Mouse (Mus musculus): Measurements from ENCODE around the gene Ugt2b1.
"Not testable (repeated sequence)": the region's sequence is repeated elsewhere in the genome, so short reads cannot be mapped to it uniquely, and the experiment has no call there.

Ugt2b1 gene

GRCm38 (mm10) chr5:86926426-86926825 is at the start of gene Ugt2b1:
Gene Ugt2b1, minus strand, starts transcription at chr5:86926530.
- DNase-seq: no peak

- DNase-seq: not testable (repeated sequence)
These were observed 40.9 kb upstream of the Ugt2b1 start for GRCm38 (mm10) chr5:86967271-86967670.

GRCm38 (mm10) chr5:86962849-86963248 is 36.5 kb upstream of the Ugt2b1 start:
- DNase-seq: not testable (repeated sequence)

- no peak for DNase-seq
These were observed 35.4 kb upstream of the Ugt2b1 start for GRCm38 (mm10) chr5:86961587-86962358.

GRCm38 (mm10) chr5:86960504-86960903 is 34.2 kb upstream of the Ugt2b1 start:
- no peak for DNase-seq

- DNase-seq: no peak
These were observed 15.8 kb upstream of the Ugt2b1 start for GRCm38 (mm10) chr5:86942111-86942510.

GRCm38 (mm10) chr5:86920661-86921233 is 5.6 kb downstream of the Ugt2b1 start:
- DNase-seq: no peak

GRCm38 (mm10) chr5:86911357-86912099 is 14.8 kb downstream of the Ugt2b1 start:
- DNase-seq: no peak

- no peak for DNase-seq
These were observed 15.6 kb downstream of the Ugt2b1 start for GRCm38 (mm10) chr5:86910770-86911169.

GRCm38 (mm10) chr5:86906758-86907157 is 19.6 kb downstream of the Ugt2b1 start, which contains the start of gene Ugt2b34:
Gene Ugt2b34, minus strand, starts transcription at chr5:86906937.
- peak; percentile 6 for DNase-seq

- no peak for DNase-seq
These were observed 36.4 kb downstream of the Ugt2b1 start for GRCm38 (mm10) chr5:86889933-86890332.

- DNase-seq: no peak
These were observed 37.9 kb downstream of the Ugt2b1 start for GRCm38 (mm10) chr5:86888420-86888819.

- no peak for DNase-seq
These were observed 39.2 kb downstream of the Ugt2b1 start for GRCm38 (mm10) chr5:86887081-86887480.

- DNase-seq: no peak
These were observed 39.7 kb downstream of the Ugt2b1 start for GRCm38 (mm10) chr5:86886620-86887019.

- DNase-seq: no peak
These were observed 54.5 kb downstream of the Ugt2b1 start for GRCm38 (mm10) chr5:86871877-86872276.

Data from liver (tissue).